Mouse (Mus musculus): Measurements from ENCODE around the gene Cpsf4l.
A peak's percentile ranks its signal among the peaks of the same experiment; 100 is the strongest.

The Cpsf4l gene

GRCm38 (mm10) chr11:113699643-113700042, 10.2 kb downstream of the Cpsf4l start:
- no peak for DNase-seq (ENCODE audit: low spot score)

GRCm38 (mm10) chr11:113698013-113698545, 11.7 kb downstream of the Cpsf4l start:
- DNase-seq (ENCODE audit: low spot score) = no peak

- no peak for DNase-seq (ENCODE audit: low spot score)
Measured at GRCm38 (mm10) chr11:113697571-113697970, 12.2 kb downstream of the Cpsf4l start.

- no peak for DNase-seq (ENCODE audit: low spot score)
Measured at GRCm38 (mm10) chr11:113691851-113692250, 18.0 kb downstream of the Cpsf4l start.

- DNase-seq (ENCODE audit: low spot score) = no peak
Measured at GRCm38 (mm10) chr11:113691318-113691717, 18.5 kb downstream of the Cpsf4l start.

GRCm38 (mm10) chr11:113690506-113690905, 19.3 kb downstream of the Cpsf4l start:
- no peak for DNase-seq (ENCODE audit: low spot score)

- no peak for DNase-seq (ENCODE audit: low spot score)
Measured at GRCm38 (mm10) chr11:113687031-113687430, 22.8 kb downstream of the Cpsf4l start.

GRCm38 (mm10) chr11:113684707-113685426, 24.9 kb downstream of the Cpsf4l start:
- DNase-seq (ENCODE audit: low spot score) = no peak

- peak; percentile 93 for DNase-seq (ENCODE audit: low spot score)
Measured at GRCm38 (mm10) chr11:113683957-113684706, 25.7 kb downstream of the Cpsf4l start, which contains the start of the genes Fam104a and D11Wsu47e. TSS of gene Fam104a (minus strand) at chr11:113684155. TSS of gene D11Wsu47e (plus strand) at chr11:113684412.

- DNase-seq (ENCODE audit: low spot score) = peak; percentile 12
Measured at GRCm38 (mm10) chr11:113683627-113683956, 26.2 kb downstream of the Cpsf4l start.

GRCm38 (mm10) chr11:113682897-113683626, 26.8 kb downstream of the Cpsf4l start:
- DNase-seq (ENCODE audit: low spot score) = peak; percentile 70

GRCm38 (mm10) chr11:113681979-113682378, 27.8 kb downstream of the Cpsf4l start:
- no peak for DNase-seq (ENCODE audit: low spot score)

- DNase-seq (ENCODE audit: low spot score) = no peak
Measured at GRCm38 (mm10) chr11:113680954-113681353, 28.9 kb downstream of the Cpsf4l start.

GRCm38 (mm10) chr11:113678373-113678772, 31.4 kb downstream of the Cpsf4l start:
- no peak for DNase-seq (ENCODE audit: low spot score)

- DNase-seq (ENCODE audit: low spot score) = no peak
Measured at GRCm38 (mm10) chr11:113677378-113677777, 32.4 kb downstream of the Cpsf4l start.

GRCm38 (mm10) chr11:113676847-113677246, 33.0 kb downstream of the Cpsf4l start:
- DNase-seq (ENCODE audit: low spot score) = no peak

- no peak for DNase-seq (ENCODE audit: low spot score)
Measured at GRCm38 (mm10) chr11:113674595-113674994, 35.2 kb downstream of the Cpsf4l start.

GRCm38 (mm10) chr11:113673614-113674013, 36.2 kb downstream of the Cpsf4l start:
- no peak for DNase-seq (ENCODE audit: low spot score)

- no peak for DNase-seq (ENCODE audit: low spot score)
Measured at GRCm38 (mm10) chr11:113669711-113670110, 40.1 kb downstream of the Cpsf4l start.

- DNase-seq (ENCODE audit: low spot score) = no peak
Measured at GRCm38 (mm10) chr11:113668857-113669256, 41.0 kb downstream of the Cpsf4l start.

- DNase-seq (ENCODE audit: low spot score) = no peak
Measured at GRCm38 (mm10) chr11:113667704-113668103, 42.1 kb downstream of the Cpsf4l start.

GRCm38 (mm10) chr11:113667122-113667521, 42.7 kb downstream of the Cpsf4l start:
- no peak for DNase-seq (ENCODE audit: low spot score)

Data from ovary, adult 18-20 months (tissue).